Mouse (Mus musculus) adrenal gland, adult 2 months (tissue): ENCODE results near the gene Gm10320. TPM values are rescaled to one million over a fixed set of nuclear protein-coding genes. Genes with fewer than 3 reads are reported as not detected.

Experiments
- DNase-seq: peaks from one replicate; pipeline ENCODE4 v3.0.0; 2021
- polyA plus RNA-seq: library from polyadenylated mRNA; depleted of rRNA; stranded (reverse); fragments of >200 nt; gene quantifications from 2 replicates; pipeline ENCODE4 v1.2.3, GENCODE M21; 2012; rRNA removed
- total RNA-seq, 2 experiments: library from RNA; stranded (reverse); gene quantifications; 2 replicates each; pipeline ENCODE4 v1.2.3; 2021

The Gm10320 gene
- total and polyA plus RNA-seq, 3 experiments = 1.3 TPM; not detected in 2

DNA sequence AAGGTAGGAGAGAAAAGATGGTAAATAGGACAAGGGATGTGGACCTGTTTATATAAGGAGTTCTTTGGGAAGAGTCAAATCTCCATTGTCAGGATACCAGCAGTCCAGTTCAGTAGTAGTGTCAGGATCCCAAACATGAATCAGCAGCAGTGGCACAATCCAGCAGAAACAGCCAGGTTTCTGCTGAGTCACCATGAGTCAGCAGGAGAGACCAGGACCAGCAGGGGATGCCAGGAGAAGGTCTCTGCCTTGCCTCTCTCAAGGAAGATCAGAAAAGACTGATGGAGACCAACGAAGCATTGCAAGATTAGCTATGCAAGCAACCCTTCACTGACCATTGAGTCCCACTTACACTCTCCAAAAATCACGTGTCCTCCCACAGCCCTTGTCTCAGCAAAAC, 35.4 kb downstream of the Gm10320 start:
- peak; percentile 32 for DNase-seq

DNA sequence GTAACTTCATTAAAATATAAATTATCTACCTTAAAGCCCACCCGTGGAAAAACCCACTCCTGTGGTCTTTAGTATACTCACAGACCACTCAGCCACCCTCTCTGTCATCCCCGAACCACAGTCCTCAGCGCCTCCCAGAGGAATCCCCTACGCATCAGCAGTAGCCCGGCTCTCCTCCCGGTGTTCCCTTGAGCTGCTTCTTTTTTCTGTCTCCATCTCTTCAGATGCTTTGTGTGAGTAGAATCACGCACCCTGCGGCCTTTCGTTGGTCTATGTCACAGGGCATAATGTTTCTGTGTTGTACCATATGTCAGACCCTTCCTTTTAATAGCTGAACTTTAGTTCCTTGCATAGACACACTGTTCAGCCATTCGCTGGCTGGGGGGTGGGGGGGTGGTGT, 36.2 kb downstream of the Gm10320 start:
- no peak for DNase-seq

DNA sequence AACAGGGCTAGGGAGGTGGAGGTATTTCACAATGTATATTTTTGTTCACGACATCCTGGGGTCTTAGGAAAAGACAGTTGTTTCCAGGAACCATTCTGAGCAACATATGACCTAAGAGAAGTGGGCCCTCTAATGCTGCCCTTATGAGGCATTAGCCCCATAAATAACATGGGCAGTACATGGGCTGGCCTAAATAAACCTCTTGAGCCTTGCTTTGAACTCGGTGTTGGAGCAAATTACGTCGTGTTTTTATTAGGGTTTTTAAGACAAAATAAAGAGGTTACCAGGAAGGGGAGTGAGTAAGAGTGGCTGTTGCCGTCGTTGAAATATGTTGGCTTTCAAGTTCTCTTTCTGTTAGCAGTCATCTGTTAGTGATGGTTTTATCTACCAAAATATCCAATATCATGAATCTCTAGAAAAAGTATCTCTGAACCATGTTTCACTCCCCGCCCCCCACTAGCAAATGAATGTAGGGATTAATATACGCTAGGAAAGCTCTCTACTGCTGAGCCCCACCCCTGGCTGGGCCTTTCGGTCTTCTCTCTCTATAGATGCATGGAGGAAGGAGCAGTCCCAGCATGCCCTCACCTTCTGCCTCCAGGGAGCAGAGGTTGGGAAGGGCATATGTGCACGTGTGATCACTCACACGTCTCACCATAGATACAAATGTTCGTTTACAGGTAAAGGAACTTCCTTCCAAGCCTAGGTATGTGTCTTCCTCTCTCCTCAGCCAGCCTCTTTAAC, 37.4 kb downstream of the Gm10320 start:
- no peak for DNase-seq

DNA sequence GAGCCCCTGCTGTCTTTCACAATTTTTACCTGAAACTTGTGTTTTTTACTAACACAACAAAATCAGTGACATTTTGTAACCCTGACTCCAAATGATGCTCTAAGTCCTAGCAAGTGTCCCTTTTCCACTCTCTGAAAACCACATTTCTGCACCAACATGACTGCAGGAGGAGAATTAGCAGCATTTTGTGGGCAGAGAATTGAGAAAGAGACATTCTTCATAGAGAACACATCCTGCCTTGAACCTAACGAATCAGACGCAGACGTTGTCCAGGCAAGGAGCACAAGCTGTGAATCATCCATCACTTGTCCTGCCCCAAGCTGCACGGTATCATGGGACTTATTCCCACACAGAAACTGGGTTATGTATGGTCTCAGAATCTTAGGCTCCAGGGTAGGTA, 38.7 kb downstream of the Gm10320 start:
- DNase-seq = no peak

DNA sequence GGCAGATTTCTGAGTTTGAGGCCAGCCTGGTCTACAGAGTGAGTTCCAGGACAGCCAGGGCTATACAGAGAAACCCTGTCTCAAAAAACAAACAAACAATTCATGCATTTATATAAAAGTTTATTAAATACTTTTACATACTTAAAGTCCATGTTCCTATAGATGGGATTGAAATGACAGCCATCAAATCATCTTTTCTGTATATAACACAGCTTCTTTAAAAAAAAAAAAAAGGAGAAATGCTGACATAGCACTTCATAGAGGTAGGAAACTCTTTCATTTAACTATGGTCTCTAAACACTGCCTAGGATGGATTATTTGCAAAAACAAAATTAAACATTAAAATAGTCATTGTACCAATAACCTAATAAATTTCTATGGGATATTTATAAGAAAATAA, 43.1 kb downstream of the Gm10320 start:
- DNase-seq = no peak

DNA sequence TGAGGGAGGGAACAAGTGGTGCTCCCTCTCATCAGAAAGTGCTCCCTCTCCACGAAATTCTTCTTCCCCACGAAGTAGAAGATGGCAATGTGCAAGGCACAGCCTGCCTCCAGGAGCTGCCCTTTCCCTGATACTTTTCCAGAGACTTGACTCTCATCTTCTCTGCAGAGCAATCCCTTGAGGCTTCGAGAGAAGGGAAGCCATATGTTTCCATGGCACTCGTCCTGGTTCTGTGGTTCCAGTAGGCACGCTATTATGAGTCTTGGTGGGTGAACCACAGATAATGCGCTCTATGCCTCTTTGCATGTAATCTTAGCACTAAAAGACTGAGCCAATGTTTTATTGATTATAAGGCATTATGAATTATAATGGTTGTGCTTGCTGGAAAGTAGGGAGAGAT, 44.1 kb downstream of the Gm10320 start:
- no peak for DNase-seq

DNA sequence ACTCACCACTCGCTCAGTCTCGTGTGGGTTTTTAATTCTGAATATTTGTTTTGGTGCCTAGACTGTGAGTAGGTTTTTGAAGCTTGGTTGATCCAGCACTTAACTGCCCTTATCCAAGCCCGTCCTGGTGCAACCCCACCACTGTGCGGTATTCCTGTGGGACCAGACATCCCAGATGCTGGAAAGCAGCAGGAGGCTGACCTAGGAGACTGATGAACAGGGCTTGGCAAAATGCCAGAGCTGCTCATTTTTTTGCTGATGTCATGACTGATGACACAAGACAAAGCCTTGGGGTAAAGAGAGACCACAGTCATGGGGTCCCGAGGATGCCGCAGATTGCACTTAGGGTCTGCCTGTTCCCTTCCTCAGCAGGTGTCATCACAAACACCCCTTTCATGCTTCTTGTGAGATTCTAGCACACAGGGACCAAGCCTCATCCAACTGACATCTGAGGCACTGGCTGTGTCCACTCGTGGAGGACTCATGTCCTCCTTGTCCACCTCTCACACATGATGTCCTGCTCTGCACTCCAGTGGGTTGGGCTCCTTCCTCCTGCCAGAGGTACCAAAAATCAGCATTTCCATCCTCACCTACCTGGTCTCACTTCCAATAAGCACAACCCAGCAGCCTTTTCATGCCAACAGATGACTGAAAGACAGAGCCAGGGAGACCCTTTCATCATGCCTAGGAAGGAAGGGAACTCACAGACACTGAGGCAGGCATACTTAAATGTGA, 46.2 kb downstream of the Gm10320 start:
- no peak for DNase-seq

DNA sequence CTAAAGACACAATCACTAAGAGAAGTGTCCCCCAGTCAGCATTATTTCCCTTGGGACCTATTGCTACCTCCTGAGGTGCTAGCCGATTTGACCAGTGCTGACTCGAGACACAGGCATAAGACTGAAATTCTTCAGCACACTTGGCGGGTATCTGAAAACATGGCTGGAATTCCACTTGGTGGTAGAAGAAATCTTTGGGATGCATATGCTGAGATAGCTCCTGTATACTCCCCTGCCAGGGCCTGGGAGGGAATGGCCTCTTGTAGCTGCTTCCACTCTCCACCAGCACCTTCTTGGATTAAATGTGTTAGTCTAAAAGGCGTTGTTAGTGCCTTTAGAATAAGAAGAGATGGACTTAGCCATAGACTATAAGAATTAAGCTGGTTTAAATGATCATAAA, 50.8 kb downstream of the Gm10320 start:
- DNase-seq = no peak

- no peak for DNase-seq
These were observed 51.4 kb downstream of the Gm10320 start for GRCm38 (mm10) chr13:98440293-98440952.

Other genes starting within 250 kb of the Gm10320 start
- gene Utp15, start 229.0 kb downstream of the Gm10320 start, total RNA-seq = 10 to 100 TPM; 16.1 to 18.7 TPM
- gene Utp15, start 229.0 kb downstream of the Gm10320 start, polyA plus RNA-seq = 2.1 and 2.5 TPM in 2 replicates
- 10 to 100 TPM; 22.0 to 24.7 TPM for gene Ankra2, start 228.9 kb downstream of the Gm10320 start, total RNA-seq
- 12.2 and 15.4 TPM in 2 replicates for gene Ankra2, start 228.9 kb downstream of the Gm10320 start, polyA plus RNA-seq
- not detected for gene Gm21976, start 212.1 kb downstream of the Gm10320 start, total RNA-seq
- not detected in 2 replicates for gene Gm21976, start 212.1 kb downstream of the Gm10320 start, polyA plus RNA-seq
- gene Btf3, start 175.0 kb downstream of the Gm10320 start, total RNA-seq = 100 to 1,000 TPM; 331 to 381 TPM
- gene Btf3, start 175.0 kb downstream of the Gm10320 start, polyA plus RNA-seq = 20.2 and 21.6 TPM in 2 replicates
- gene Foxd1, start 137.8 kb downstream of the Gm10320 start, total RNA-seq = 1 to 10 TPM in 1 of 2 experiments, under 1 TPM in 1; 0.26 to 1.4 TPM
- 1.6 and 2.5 TPM in 2 replicates for gene Foxd1, start 137.8 kb downstream of the Gm10320 start, polyA plus RNA-seq
- gene Tmem174, start 145.4 kb upstream of the Gm10320 start, total RNA-seq = not detected
- not detected in 2 replicates for gene Tmem174, start 145.4 kb upstream of the Gm10320 start, polyA plus RNA-seq
- gene Tmem171, start 202.8 kb upstream of the Gm10320 start, total RNA-seq = under 1 TPM; 0.41 to 0.49 TPM
- 0.18 and 0.22 TPM in 2 replicates for gene Tmem171, start 202.8 kb upstream of the Gm10320 start, polyA plus RNA-seq